Mouse (Mus musculus): ENCODE measurements at regions not wholly inside any gene's neighbourhood (a gene's known extent, or its start where the extent isn't known, plus 50 kb on each side); places are given as distances from the start of the nearest gene placed in this dataset.
A peak's percentile ranks its signal among the peaks of the same experiment; 100 is the strongest.

- no peak for DNase-seq (ENCODE audit: low spot score)
- no peaks in the 10 kb centered on the region for H3K9me3 ChIP-seq (ENCODE audit: control insufficient read depth, low read length)
- H3K27ac ChIP-seq (replicated peaks) = no peak overlapping the region
- TF ChIP-seq CTCF (IDR thresholded peaks at IDR 0.05; ENCODE audit: low read depth) (no peak), EP300 (optimal IDR thresholded peaks at IDR 0.05) (no peak)
- no peaks in the 10 kb centered on the region for H3K36me3 ChIP-seq (ENCODE audit: control insufficient read depth, insufficient read depth, low read length)
- ATAC-seq (ENCODE audit: low FRiP score, low TSS enrichment) = 0 out of 2 replicates have a peak, but pooled peaks have one; percentile 45
- H3K4me1 ChIP-seq (replicated peaks; ENCODE audit: control insufficient read depth, insufficient read depth) = no peaks in the 10 kb centered on the region
- no peak overlapping the region for H3K4me3 ChIP-seq (ENCODE audit: low read depth, low read length)
- no peak overlapping the region for H3K9ac ChIP-seq (ENCODE audit: low read length)
- 72% methylated on average over 9 of the region's 9 CpGs for WGBS
- H3K4me2 ChIP-seq (replicated peaks; ENCODE audit: low read depth) = no peak overlapping the region
- no peaks in the 10 kb centered on the region for H3K27me3 ChIP-seq (ENCODE audit: control insufficient read depth, insufficient read depth, low read length)
Observed at GRCm38 (mm10) chr7:123059718-123060337, 63.9 kb upstream of the Tnrc6a start.

GRCm38 (mm10) chr7:123063264-123064011 lies 60.2 kb upstream of the Tnrc6a start:
- Histone ChIP-seq H3K36me3 (ENCODE audit: control insufficient read depth, insufficient read depth, low read length) (no peaks in the 10 kb centered on the region), H3K9ac (ENCODE audit: low read length) (no peak overlapping the region), H3K27me3 (ENCODE audit: control insufficient read depth, insufficient read depth, low read length) (no peaks in the 10 kb centered on the region), H3K4me1 (replicated peaks; ENCODE audit: control insufficient read depth, insufficient read depth) (no peaks in the 10 kb centered on the region), H3K27ac (replicated peaks) (no peak overlapping the region), H3K4me3 (ENCODE audit: low read depth, low read length) (no peak overlapping the region), H3K4me2 (replicated peaks; ENCODE audit: low read depth) (no peak overlapping the region), H3K9me3 (ENCODE audit: control insufficient read depth, low read length) (no peaks in the 10 kb centered on the region)
- DNase-seq (ENCODE audit: low spot score) = no peak
- TF ChIP-seq EP300 (optimal IDR thresholded peaks at IDR 0.05) (no peak), CTCF (IDR thresholded peaks at IDR 0.05; ENCODE audit: low read depth) (no peak)
- WGBS = 67% methylated on average over 13 of the region's 13 CpGs
- ATAC-seq (ENCODE audit: low FRiP score, low TSS enrichment) = no peak

GRCm38 (mm10) chr7:123065951-123066351 lies 57.7 kb upstream of the Tnrc6a start:
- Histone ChIP-seq H3K9me3 (ENCODE audit: control insufficient read depth, low read length) (no peaks in the 10 kb centered on the region), H3K4me3 (ENCODE audit: low read depth, low read length) (no peak overlapping the region), H3K36me3 (ENCODE audit: control insufficient read depth, insufficient read depth, low read length) (no peaks in the 10 kb centered on the region), H3K9ac (ENCODE audit: low read length) (no peak overlapping the region), H3K27ac (replicated peaks) (no peak overlapping the region), H3K4me2 (replicated peaks; ENCODE audit: low read depth) (no peak overlapping the region), H3K27me3 (ENCODE audit: control insufficient read depth, insufficient read depth, low read length) (no peaks in the 10 kb centered on the region), H3K4me1 (replicated peaks; ENCODE audit: control insufficient read depth, insufficient read depth) (no peaks in the 10 kb centered on the region)
- TF ChIP-seq CTCF (IDR thresholded peaks at IDR 0.05; ENCODE audit: low read depth) = no peak
- TF ChIP-seq EP300 (optimal IDR thresholded peaks at IDR 0.05) = no peak
- ATAC-seq (ENCODE audit: low FRiP score, low TSS enrichment) (no peak), DNase-seq (ENCODE audit: low spot score) (no peak)
- WGBS = 79% methylated on average over 13 of the region's 13 CpGs

GRCm38 (mm10) chr7:123067396-123067795 lies 56.3 kb upstream of the Tnrc6a start:
- TF ChIP-seq CTCF (IDR thresholded peaks at IDR 0.05; ENCODE audit: low read depth) (peak; percentile 47), EP300 (optimal IDR thresholded peaks at IDR 0.05) (no peak)
- no peak overlapping the region for H3K4me3 ChIP-seq (ENCODE audit: low read depth, low read length)
- H3K4me2 ChIP-seq (replicated peaks; ENCODE audit: low read depth) = no peak overlapping the region
- ATAC-seq (ENCODE audit: low FRiP score, low TSS enrichment) = no peak
- no peaks in the 10 kb centered on the region for H3K36me3 ChIP-seq (ENCODE audit: control insufficient read depth, insufficient read depth, low read length)
- no peak for DNase-seq (ENCODE audit: low spot score)
- H3K9ac ChIP-seq (ENCODE audit: low read length) = no peak overlapping the region
- H3K4me1 ChIP-seq (replicated peaks; ENCODE audit: control insufficient read depth, insufficient read depth) = no peaks in the 10 kb centered on the region
- no peaks in the 10 kb centered on the region for H3K27me3 ChIP-seq (ENCODE audit: control insufficient read depth, insufficient read depth, low read length)
- H3K9me3 ChIP-seq (ENCODE audit: control insufficient read depth, low read length) = no peaks in the 10 kb centered on the region
- 68% methylated on average over 1 of the region's 1 CpGs for whole genome bisulfite sequencing
- no peak overlapping the region for H3K27ac ChIP-seq (replicated peaks)

GRCm38 (mm10) chr7:123068241-123068640 lies 55.4 kb upstream of the Tnrc6a start:
- no peak overlapping the region for H3K27ac ChIP-seq (replicated peaks)
- no peak overlapping the region for H3K4me2 ChIP-seq (replicated peaks; ENCODE audit: low read depth)
- TF ChIP-seq CTCF (IDR thresholded peaks at IDR 0.05; ENCODE audit: low read depth) = no peak
- TF ChIP-seq EP300 (optimal IDR thresholded peaks at IDR 0.05) = no peak

GRCm38 (mm10) chr7:123068715-123069273 lies 54.9 kb upstream of the Tnrc6a start:
- Histone ChIP-seq H3K9ac (ENCODE audit: low read length) (no peak overlapping the region), H3K27me3 (ENCODE audit: control insufficient read depth, insufficient read depth, low read length) (no peaks in the 10 kb centered on the region), H3K4me1 (replicated peaks; ENCODE audit: control insufficient read depth, insufficient read depth) (no peaks in the 10 kb centered on the region), H3K9me3 (ENCODE audit: control insufficient read depth, low read length) (no peaks in the 10 kb centered on the region), H3K4me2 (replicated peaks; ENCODE audit: low read depth) (no peak overlapping the region), H3K36me3 (ENCODE audit: control insufficient read depth, insufficient read depth, low read length) (no peaks in the 10 kb centered on the region), H3K27ac (replicated peaks) (no peak overlapping the region), H3K4me3 (ENCODE audit: low read depth, low read length) (no peak overlapping the region)
- TF ChIP-seq EP300 (optimal IDR thresholded peaks at IDR 0.05) (no peak), CTCF (IDR thresholded peaks at IDR 0.05; ENCODE audit: low read depth) (no peak)
- ATAC-seq (ENCODE audit: low FRiP score, low TSS enrichment) = no peak
- WGBS = 45% methylated on average over 9 of the region's 9 CpGs
- no peak for DNase-seq (ENCODE audit: low spot score)

More at GRCm38 (mm10) chr7:123068241-123068640, 55.4 kb upstream of the Tnrc6a start:
- Histone ChIP-seq H3K9me3 (ENCODE audit: control insufficient read depth, low read length) (no peaks in the 10 kb centered on the region), H3K36me3 (ENCODE audit: control insufficient read depth, insufficient read depth, low read length) (no peaks in the 10 kb centered on the region), H3K9ac (ENCODE audit: low read length) (no peak overlapping the region), H3K27me3 (ENCODE audit: control insufficient read depth, insufficient read depth, low read length) (no peaks in the 10 kb centered on the region), H3K4me3 (ENCODE audit: low read depth, low read length) (no peak overlapping the region), H3K4me1 (replicated peaks; ENCODE audit: control insufficient read depth, insufficient read depth) (no peaks in the 10 kb centered on the region)
- WGBS = 78% methylated on average over 1 of the region's 1 CpGs
- DNase-seq (ENCODE audit: low spot score) (no peak), ATAC-seq (ENCODE audit: low FRiP score, low TSS enrichment) (no peak)
